Mouse (Mus musculus) CH12.LX (cell line): ENCODE data around the gene Ddias. TPM values are rescaled to one million over a fixed set of nuclear protein-coding genes. Genes with fewer than 3 reads are reported as not detected.

Source experiments
- DNase-seq: peaks from one replicate; pipeline ENCODE4 v3.0.0-alpha.2; 2013; ENCODE audit errors: extremely low read depth
- H3K27ac ChIP-seq: 2 replicates; pipeline ENCODE4 v1.5.1; 2012; ENCODE audit warnings: low read depth, mild to moderate bottlenecking, control low read depth, moderate library complexity; ENCODE audit not compliant: insufficient read depth
- H3K27me3 ChIP-seq: replicated peaks from 2 replicates; pipeline ENCODE3; 2012; ENCODE audit warnings: inconsistent platforms
- H3K36me3 ChIP-seq, 2 experiments: replicated peaks in 1 of 2; 2 replicates each; pipeline versions ENCODE3 to v1.6.1; 2012; ENCODE audit warnings: inconsistent platforms in 1 of 2, low read length in 1 of 2, mild to moderate bottlenecking in 1 of 2, mixed read lengths in 1 of 2, moderate library complexity in 1 of 2; ENCODE audit not compliant: control insufficient read depth in 1 of 2, insufficient read depth in 1 of 2
- H3K4me1 ChIP-seq, 2 experiments: 2 replicates each; pipeline ENCODE4 v1.6.1; 2012; ENCODE audit warnings: inconsistent platforms in 1 of 2, moderate library complexity in 1 of 2; ENCODE audit not compliant: insufficient read depth in 2 of 2, control insufficient read depth in 1 of 2
- H3K4me2 ChIP-seq: 2 replicates; pipeline ENCODE4 v1.6.1; 2012; ENCODE audit warnings: low read depth, mild to moderate bottlenecking, control low read depth; ENCODE audit not compliant: poor library complexity, insufficient read depth, severe bottlenecking
- H3K4me3 ChIP-seq, 3 experiments: fragments of 150-350 bp in 1 of 3; sonication (generic) in 1 of 3; replicated peaks in 1 of 3; 2 replicates each; pipeline versions ENCODE3 to v1.5.1; 2011 to 2012; ENCODE audit warnings: low read depth in 2 of 3, low read length in 2 of 3, mild to moderate bottlenecking in 2 of 3, moderate library complexity in 2 of 3, control low read depth in 1 of 3, improper control_type of control experiment in 1 of 3, inconsistent platforms in 1 of 3, mixed read lengths in 1 of 3; ENCODE audit not compliant: poor library complexity in 1 of 3
- H3K79me2 ChIP-seq: replicated peaks from 2 replicates; pipeline ENCODE4 v1.6.1; 2012; ENCODE audit warnings: mild to moderate bottlenecking, moderate library complexity; ENCODE audit not compliant: control insufficient read depth, poor library complexity, insufficient read depth, severe bottlenecking; ENCODE audit errors: extremely low read depth
- H3K9ac ChIP-seq: 2 replicates; pipeline ENCODE4 v1.6.1; 2012; ENCODE audit warnings: low read depth, mild to moderate bottlenecking, control low read depth, moderate library complexity; ENCODE audit not compliant: insufficient read depth
- H3K9me3 ChIP-seq: replicated peaks from 2 replicates; pipeline ENCODE3; 2012; ENCODE audit warnings: low read length, inconsistent platforms, mixed read lengths
- BHLHE40 ChIP-seq: IDR thresholded peaks from 2 replicates; pipeline ENCODE4 v1.6.1; 2011; ENCODE audit warnings: mild to moderate bottlenecking, low read depth, low read length, improper control_type of control experiment
- CHD1 ChIP-seq: IDR thresholded peaks from 2 replicates; pipeline ENCODE4 v1.6.1; 2012; ENCODE audit warnings: low read depth, low read length, improper control_type of control experiment, inconsistent platforms
- CHD2 ChIP-seq: IDR thresholded peaks from 2 replicates; pipeline ENCODE4 v1.6.1; 2011; ENCODE audit warnings: low read length, improper control_type of control experiment
- CTCF ChIP-seq, 2 experiments: IDR thresholded peaks in 1 of 2; conservative IDR thresholded peaks in 1 of 2; 2 replicates each; pipeline ENCODE4 v1.5.1; 2011 to 2012; ENCODE audit warnings: low read depth in 2 of 2, low read length in 2 of 2, improper control_type of control experiment in 1 of 2, inconsistent platforms in 1 of 2, mild to moderate bottlenecking in 1 of 2, moderate library complexity in 1 of 2
- E2F4 ChIP-seq: IDR thresholded peaks from 2 replicates; pipeline ENCODE4 v1.6.1; 2011; ENCODE audit warnings: low read depth, low read length, improper control_type of control experiment; ENCODE audit not compliant: insufficient replicate concordance
- ELF1 ChIP-seq: IDR thresholded peaks from 2 replicates; pipeline ENCODE4 v1.6.1; 2014; ENCODE audit warnings: low read depth, mild to moderate bottlenecking, inconsistent platforms, low read length, improper control_type of control experiment
- EP300 ChIP-seq: IDR thresholded peaks from 2 replicates; pipeline ENCODE4 v1.6.1; 2011; ENCODE audit warnings: low read length, improper control_type of control experiment
- ETS1 ChIP-seq: conservative IDR thresholded peaks from 2 replicates; pipeline ENCODE4 v1.6.1; 2012; ENCODE audit warnings: low read depth, mild to moderate bottlenecking, inconsistent platforms, low read length, improper control_type of control experiment, moderate library complexity
- GABPA ChIP-seq: IDR thresholded peaks from 2 replicates; pipeline ENCODE4 v1.6.1; 2012; ENCODE audit warnings: low read depth, low read length, improper control_type of control experiment, inconsistent platforms; ENCODE audit not compliant: insufficient replicate concordance
- HCFC1 ChIP-seq: IDR thresholded peaks from 2 replicates; pipeline ENCODE4 v1.6.1; 2012; ENCODE audit warnings: low read depth, mild to moderate bottlenecking, inconsistent platforms, low read length, improper control_type of control experiment
- IRF4 ChIP-seq: IDR thresholded peaks from 2 replicates; pipeline ENCODE4 v1.6.1; 2014; ENCODE audit warnings: low read depth, mild to moderate bottlenecking, inconsistent platforms, low read length, improper control_type of control experiment
- JUN ChIP-seq: IDR thresholded peaks from 2 replicates; pipeline ENCODE4 v1.6.1; 2011; ENCODE audit warnings: low read depth, mild to moderate bottlenecking, low read length, improper control_type of control experiment, moderate library complexity; ENCODE audit not compliant: insufficient read depth
- JUND ChIP-seq: conservative IDR thresholded peaks from 2 replicates; pipeline ENCODE4 v1.6.1; 2011; ENCODE audit warnings: low read depth, low read length, improper control_type of control experiment
- MAFK ChIP-seq: IDR thresholded peaks from 2 replicates; pipeline ENCODE4 v1.6.1; 2011; ENCODE audit warnings: low read length, improper control_type of control experiment; ENCODE audit not compliant: insufficient replicate concordance
- MAX ChIP-seq: IDR thresholded peaks from 2 replicates; pipeline ENCODE4 v1.6.1; 2011; ENCODE audit warnings: low read length, improper control_type of control experiment
- MAZ ChIP-seq: IDR thresholded peaks from 2 replicates; pipeline ENCODE4 v1.6.1; 2012; ENCODE audit warnings: low read depth, mild to moderate bottlenecking, inconsistent platforms, low read length, improper control_type of control experiment, moderate library complexity
- MEF2A ChIP-seq: IDR thresholded peaks from 2 replicates; pipeline ENCODE4 v1.6.1; 2014; ENCODE audit warnings: low read depth, mild to moderate bottlenecking, inconsistent platforms, low read length, improper control_type of control experiment, borderline replicate concordance
- MXI1 ChIP-seq: IDR thresholded peaks from 2 replicates; pipeline ENCODE4 v1.6.1; 2011; ENCODE audit warnings: mild to moderate bottlenecking, low read depth, low read length, improper control_type of control experiment
- MYC ChIP-seq: IDR thresholded peaks from 2 replicates; pipeline ENCODE4 v1.6.1; 2011; ENCODE audit warnings: low read depth, mild to moderate bottlenecking, improper control_type of control experiment, low read length
- NELFE ChIP-seq: IDR thresholded peaks from 2 replicates; pipeline ENCODE4 v1.6.1; 2011; ENCODE audit warnings: low read depth, low read length, improper control_type of control experiment
- POLR2AphosphoS2 ChIP-seq: IDR thresholded peaks from 2 replicates; pipeline ENCODE4 v1.6.1; 2011; ENCODE audit warnings: low read depth, low read length, improper control_type of control experiment
- RCOR1 ChIP-seq: conservative IDR thresholded peaks from 2 replicates; pipeline ENCODE4 v1.6.1; 2012; ENCODE audit warnings: low read depth, mild to moderate bottlenecking, inconsistent platforms, low read length, improper control_type of control experiment
- SIN3A ChIP-seq: IDR thresholded peaks from 2 replicates; pipeline ENCODE4 v1.6.1; 2012; ENCODE audit warnings: low read length, improper control_type of control experiment, inconsistent platforms
- SMC3 ChIP-seq: IDR thresholded peaks from 2 replicates; pipeline ENCODE4 v1.6.1; 2011; ENCODE audit warnings: low read depth, low read length, improper control_type of control experiment
- TBP ChIP-seq: conservative IDR thresholded peaks from 2 replicates; pipeline ENCODE4 v1.6.1; 2011; ENCODE audit warnings: low read depth, low read length, improper control_type of control experiment
- TCF12 ChIP-seq: IDR thresholded peaks from 2 replicates; pipeline ENCODE4 v1.6.1; 2014; ENCODE audit warnings: low read depth, mild to moderate bottlenecking, inconsistent platforms, low read length, improper control_type of control experiment
- UBTF ChIP-seq: IDR thresholded peaks from 2 replicates; pipeline ENCODE4 v1.6.1; 2012; ENCODE audit warnings: low read depth, mild to moderate bottlenecking, inconsistent platforms, low read length, improper control_type of control experiment, moderate library complexity
- USF1 ChIP-seq: IDR thresholded peaks from 2 replicates; pipeline ENCODE4 v1.6.1; 2014; ENCODE audit warnings: low read depth, mild to moderate bottlenecking, inconsistent platforms, low read length, improper control_type of control experiment
- USF2 ChIP-seq: conservative IDR thresholded peaks from 2 replicates; pipeline ENCODE4 v1.6.1; 2011; ENCODE audit warnings: low read depth, low read length, improper control_type of control experiment
- ZKSCAN1 ChIP-seq: IDR thresholded peaks from 2 replicates; pipeline ENCODE4 v1.6.1; 2012; ENCODE audit warnings: low read depth, inconsistent platforms, low read length, improper control_type of control experiment, borderline replicate concordance
- ZMIZ1 ChIP-seq: IDR thresholded peaks from 2 replicates; pipeline ENCODE4 v1.6.1; 2012; ENCODE audit warnings: low read depth, mild to moderate bottlenecking, inconsistent platforms, low read length, improper control_type of control experiment
- ZNF384 ChIP-seq: IDR thresholded peaks from 2 replicates; pipeline ENCODE4 v1.6.1; 2012; ENCODE audit warnings: low read depth, low read length, improper control_type of control experiment, inconsistent platforms
- dilution Hi-C: fragments of 300-500 bp; cut with MboI; formaldehyde crosslinking; loops from 2 replicates; pipeline ENCODE4 v1.14.3; 2020; ENCODE audit warnings: low sequenced_read_pairs; ENCODE audit not compliant: extremely low pct_unique_long_range_greater_than_20kb, extremely low pct_ligation_motif_present
- in situ Hi-C: fragments of 300-500 bp; cut with MboI; formaldehyde crosslinking; loops from 3 replicates; pipeline ENCODE4 v1.14.3; 2019; ENCODE audit warnings: low sequenced_read_pairs, low pct_ligation_motif_present, low pct_unique_long_range_greater_than_20kb, mixed read lengths
- polyA plus RNA-seq: library from polyadenylated mRNA; unstranded; fragments of >175 nt; gene quantifications from 2 replicates; pipeline ENCODE4 v1.2.1, GENCODE M21; 2012; ENCODE audit warnings: low read depth; ENCODE audit not compliant: insufficient read length
- total RNA-seq, 2 experiments: library from RNA; depleted of rRNA; stranded (reverse); fragments of 300-350 nt in 1 of 2; fragments of >200 nt in 1 of 2; gene quantifications; 2 replicates each; pipeline ENCODE4 v1.2.3; 2012 to 2014

Gene Ddias
- total and polyA plus RNA-seq, 3 experiments, result 17.5 to 38.0 (median 24.0) TPM

DNA sequence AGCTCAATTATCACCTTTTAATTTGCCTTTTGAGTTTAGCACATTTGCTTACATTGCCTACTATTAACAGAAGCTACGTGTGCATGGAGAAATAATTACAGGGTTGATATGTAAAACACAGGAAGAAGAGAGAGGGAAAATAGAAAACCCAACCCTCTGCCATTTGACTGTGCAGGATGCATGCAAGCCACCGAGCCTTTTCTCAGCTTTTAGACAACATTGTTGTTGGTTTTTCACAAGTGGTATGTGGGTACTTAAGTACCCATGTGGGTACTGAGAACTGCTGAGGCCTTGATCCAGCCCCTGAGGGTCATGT lies 46.8 kb upstream of the Ddias start:
- Histone ChIP-seq H3K4me2 (no peak overlapping the region), H3K79me2 (no peaks in the 10 kb centered on the region), H3K9me3 (no peaks in the 10 kb centered on the region)
- TF ChIP-seq JUND, result no peak
- no peak for TF ChIP-seq MEF2A
- no peak for TF ChIP-seq MYC
- no peak for TF ChIP-seq UBTF
- no peak for TF ChIP-seq CHD2
- TF ChIP-seq, all 38 proteins: peak for 0
- Histone ChIP-seq H3K36me3 (peaks cover 0 to 17% of the 10 kb centered on the region in 2 experiments), H3K4me1 (peaks cover 13 to 38% of the 10 kb centered on the region in 2 experiments; a peak in 3 of 4 replicates), H3K27me3 (no peaks in the 10 kb centered on the region), H3K27ac (no peak overlapping the region), H3K9ac (no peak overlapping the region), H3K4me3 (no peak overlapping the region)
- dilution Hi-C loops, result no loop called here
- in situ Hi-C loops, result no loop called here
- DNase-seq, result no peak

DNA sequence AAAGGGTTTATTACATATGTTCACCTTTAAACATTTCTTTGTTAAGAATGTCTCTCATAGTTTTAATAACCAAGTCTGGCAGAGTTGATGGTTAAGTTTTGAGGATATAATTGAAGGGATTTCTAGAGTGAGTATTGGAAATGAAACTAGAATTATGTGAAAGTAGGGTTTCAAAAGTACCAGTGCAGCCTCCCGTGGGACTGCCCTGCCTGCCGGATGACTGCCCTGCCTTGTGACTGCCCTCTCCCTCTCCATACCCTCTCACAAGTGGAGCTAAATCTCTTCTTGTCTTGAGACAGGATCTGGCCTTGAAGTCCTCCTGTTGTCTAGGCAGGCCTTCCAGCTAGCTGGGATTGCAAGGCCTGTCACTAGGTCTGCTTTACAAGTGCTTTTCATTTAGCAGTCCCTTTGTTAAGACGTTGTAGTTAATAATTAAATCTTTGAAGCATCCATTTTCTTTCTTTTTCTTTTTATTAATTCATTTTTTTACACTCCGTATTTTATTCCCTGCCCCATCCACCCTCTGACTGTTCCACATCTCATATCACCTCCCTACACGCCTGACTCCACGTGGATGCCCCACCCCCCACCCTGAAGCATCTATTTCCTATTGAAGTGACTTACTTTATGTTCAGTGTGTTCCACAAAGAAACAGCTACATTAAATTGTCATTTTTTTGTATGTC lies 46.3 kb upstream of the Ddias start:
- H3K4me1 ChIP-seq, result peaks cover 13 to 38% of the 10 kb centered on the region in 2 experiments; a peak in 3 of 4 replicates
- H3K9me3 ChIP-seq, result no peaks in the 10 kb centered on the region
- H3K27ac ChIP-seq, result no peak overlapping the region
- peak; percentile 63 for DNase-seq
- H3K4me3 ChIP-seq, result no peak overlapping the region
- in situ Hi-C loops, result no loop called here
- H3K36me3 ChIP-seq, result peaks cover 0 to 17% of the 10 kb centered on the region in 2 experiments
- peak overlapping the region; percentile 45 for H3K4me2 ChIP-seq
- no peak overlapping the region for H3K9ac ChIP-seq
- no peaks in the 10 kb centered on the region for H3K79me2 ChIP-seq
- H3K27me3 ChIP-seq, result no peaks in the 10 kb centered on the region
- dilution Hi-C loops, result no loop called here
- TF ChIP-seq JUND (no peak), UBTF (no peak), ZNF384 (no peak), USF1 (no peak), ELF1 (no peak), NELFE (no peak), USF2 (no peak), CTCF (conservative IDR thresholded peaks at IDR 0.05 in 1 of 2, IDR thresholded peaks at IDR 0.05 in 1 of 2; ENCODE audit: low read depth in 2 of 2, low read length in 2 of 2) (no peak), IRF4 (peak; percentile 56), MAZ (no peak), SMC3 (no peak), HCFC1 (no peak), SIN3A (no peak), MXI1 (no peak), MYC (peak; percentile 45; the same call in 1 of the 2 replicates), POLR2AphosphoS2 (no peak), TCF12 (no peak), CHD1 (no peak), CHD2 (0 out of 2 replicates have a peak, but pooled peaks have one; percentile 46), E2F4 (no peak), RCOR1 (no peak), TBP (no peak), BHLHE40 (peak; percentile 24; the same call in 1 of the 2 replicates), ETS1 (no peak), MAX (0 out of 2 replicates have a peak, but pooled peaks have one; percentile 21), ZKSCAN1 (no peak), JUN (no peak; the same call in 1 of the 2 replicates), EP300 (peak; percentile 70), MAFK (no peak), GABPA (no peak), ZMIZ1 (no peak)
